Mouse (Mus musculus) kidney, postnatal 0 days (tissue): ENCODE measurements around the gene Nop10. TPM values are rescaled to one million over a fixed set of nuclear protein-coding genes. Genes with fewer than 3 reads are reported as not detected.

Experiments used
- ATAC-seq: fragments of 200-750 bp; cut with Nextera tagmentation; replicated peaks from 2 replicates; pipeline ENCODE4 v1.8.0; 2017; ENCODE audit warnings: low read depth, moderate number of reproducible peaks, moderate TSS enrichment, moderate library complexity; ENCODE audit not compliant: low FRiP score
- DNase-seq: peaks from one replicate; pipeline ENCODE4 v3.0.0-alpha.2; 2016; ENCODE audit warnings: low spot score
- H3K27ac ChIP-seq: fragments of 300-500 bp; sonication (generic); 2 replicates; pipeline ENCODE4 v1.5.1; 2014; ENCODE audit warnings: mild to moderate bottlenecking
- H3K27me3 ChIP-seq: fragments of 300-500 bp; sonication (generic); 2 replicates; pipeline ENCODE4 v1.6.1; 2014; ENCODE audit warnings: low read length, mixed read lengths; ENCODE audit not compliant: insufficient read depth
- H3K36me3 ChIP-seq: fragments of 300-500 bp; sonication (generic); 2 replicates; pipeline ENCODE4 v1.6.1; 2014; ENCODE audit warnings: low read length, mixed read lengths; ENCODE audit not compliant: insufficient read depth
- H3K4me1 ChIP-seq: fragments of 300-500 bp; sonication (generic); replicated peaks from 2 replicates; pipeline ENCODE4 v1.6.1; 2014; ENCODE audit warnings: antibody characterized with exemption, low read length, mixed read lengths; ENCODE audit not compliant: insufficient read depth
- H3K4me2 ChIP-seq: fragments of 300-500 bp; sonication (generic); 2 replicates; pipeline ENCODE4 v1.6.1; 2014; ENCODE audit warnings: mild to moderate bottlenecking, low read length, moderate library complexity, mixed read lengths
- H3K4me3 ChIP-seq: fragments of 300-500 bp; sonication (generic); replicated peaks from 2 replicates; pipeline ENCODE4 v1.5.1; 2014; ENCODE audit warnings: low read depth, low read length
- H3K9ac ChIP-seq: fragments of 300-500 bp; sonication (generic); 2 replicates; pipeline ENCODE4 v1.6.1; 2014; ENCODE audit warnings: low read depth, low read length
- H3K9me3 ChIP-seq: fragments of 300-500 bp; sonication (generic); replicated peaks from 2 replicates; pipeline ENCODE4 v1.6.1; 2016; ENCODE audit warnings: low read length, inconsistent platforms, mixed read lengths
- CTCF ChIP-seq: IDR thresholded peaks from 2 replicates; pipeline ENCODE4 v1.5.1; 2016; ENCODE audit warnings: antibody characterized with exemption, low read depth, mild to moderate bottlenecking, moderate library complexity
- WGBS: fragments of 180-500 bp; shearing (Covaris S2); extraction: QIAGEN DNeasy Blood & Tissue Kit; methylation state at CpG from one replicate; pipeline ENCODE4 v1.1.7; 2014; 5-methylcytosine and 5-hydroxymethylcytosine counted together
- polyA plus RNA-seq: library from polyadenylated mRNA; unstranded; fragments of >200 nt; fragmentation: Nextera tagmentation; extraction: Ambion mirVana; gene quantifications from 2 replicates; pipeline ENCODE4 v1.2.1, GENCODE M21; 2015

The Nop10 gene
- polyA plus RNA-seq, 1 experiment from 2014 or later = 252 TPM

DNA sequence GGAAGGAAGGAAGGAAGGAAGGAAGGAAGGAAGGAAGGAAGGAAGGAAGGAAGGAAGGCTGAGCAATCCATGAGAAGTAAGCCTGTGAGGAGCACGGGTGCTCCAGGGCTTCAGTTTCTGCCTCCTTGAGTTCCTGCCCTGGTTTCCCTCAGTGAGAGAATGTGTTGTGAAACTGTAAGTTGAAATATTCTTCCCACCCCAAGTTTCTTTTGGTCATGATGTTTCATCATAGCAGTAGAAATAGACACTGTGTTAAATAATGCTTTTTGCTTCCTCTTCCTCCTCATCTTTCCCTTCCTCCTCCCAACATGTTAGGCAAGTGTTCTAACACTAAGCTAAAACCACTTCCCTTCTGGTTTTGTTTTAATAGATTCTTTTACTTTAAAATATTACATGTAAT, 29.1 kb upstream of the Nop10 start:
- ATAC-seq (no peak), DNase-seq (no peak)
- H3K36me3 ChIP-seq = no peaks in the 10 kb centered on the region
- H3K4me1 ChIP-seq = no peaks in the 10 kb centered on the region
- no peaks in the 10 kb centered on the region for H3K9me3 ChIP-seq
- no peak for TF ChIP-seq CTCF
- H3K27ac ChIP-seq = no peak overlapping the region
- no peak overlapping the region for H3K4me3 ChIP-seq
- no peak overlapping the region for H3K9ac ChIP-seq
- WGBS = 70% methylated on average over 1 of the region's 1 CpGs
- no peaks in the 10 kb centered on the region for H3K27me3 ChIP-seq
- H3K4me2 ChIP-seq = no peak overlapping the region

DNA sequence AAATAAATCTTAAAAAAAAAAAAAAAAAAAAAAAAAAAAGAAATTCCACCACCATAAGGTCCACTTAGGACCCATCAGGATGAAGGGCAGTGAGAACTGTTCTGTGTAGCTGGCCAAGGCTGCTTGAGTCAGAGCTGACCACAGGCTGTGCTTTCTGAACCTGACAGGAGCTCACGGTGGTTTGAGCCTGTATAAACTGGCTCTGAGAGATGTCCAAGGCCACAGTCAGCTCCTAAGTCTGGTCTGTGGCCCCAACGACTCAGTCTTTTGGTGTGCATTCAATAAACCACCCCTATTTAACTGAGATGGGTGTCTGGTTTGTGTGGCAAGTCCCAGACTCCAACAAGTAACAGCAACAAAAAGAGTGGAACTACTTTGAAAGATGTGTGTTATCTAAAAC, 25.1 kb upstream of the Nop10 start:
- 83% methylated on average over 2 of the region's 2 CpGs for WGBS
- Histone ChIP-seq H3K27me3 (no peaks in the 10 kb centered on the region), H3K9ac (no peak overlapping the region), H3K27ac (no peak overlapping the region), H3K4me1 (peaks cover 3% of the 10 kb centered on the region; the same call in 1 of the 2 replicates), H3K9me3 (no peaks in the 10 kb centered on the region), H3K36me3 (no peaks in the 10 kb centered on the region), H3K4me2 (no peak overlapping the region), H3K4me3 (no peak overlapping the region)
- ATAC-seq (no peak), DNase-seq (no peak)
- TF ChIP-seq CTCF = no peak

DNA sequence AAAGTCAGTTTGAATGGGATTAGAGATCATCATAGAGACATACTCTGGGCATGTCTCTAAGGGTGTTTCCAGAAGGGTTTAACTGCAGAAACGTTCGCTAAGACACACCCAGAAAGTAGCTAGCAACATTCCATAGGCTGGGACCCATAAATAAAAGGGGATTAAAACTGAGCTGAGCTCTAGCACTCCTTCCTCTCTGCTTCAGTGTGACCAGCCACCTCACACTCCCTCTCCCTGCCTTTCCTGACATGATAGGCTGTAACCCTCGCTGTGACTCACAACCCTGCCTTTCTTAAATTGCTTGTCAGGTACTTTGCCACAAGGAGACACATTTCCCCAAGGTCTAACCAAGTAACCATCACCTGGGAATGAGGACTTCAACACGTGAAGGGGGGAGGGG, 23.7 kb upstream of the Nop10 start:
- 11% methylated on average over 4 of the region's 4 CpGs for whole genome bisulfite sequencing
- Histone ChIP-seq H3K4me2 (no peak overlapping the region), H3K4me1 (peaks cover 3% of the 10 kb centered on the region; the same call in 1 of the 2 replicates), H3K4me3 (no peak overlapping the region), H3K9me3 (no peaks in the 10 kb centered on the region), H3K27me3 (no peaks in the 10 kb centered on the region), H3K27ac (no peak overlapping the region), H3K9ac (no peak overlapping the region), H3K36me3 (no peaks in the 10 kb centered on the region)
- ATAC-seq = no peak
- peak; percentile 20 for DNase-seq
- no peak for TF ChIP-seq CTCF

DNA sequence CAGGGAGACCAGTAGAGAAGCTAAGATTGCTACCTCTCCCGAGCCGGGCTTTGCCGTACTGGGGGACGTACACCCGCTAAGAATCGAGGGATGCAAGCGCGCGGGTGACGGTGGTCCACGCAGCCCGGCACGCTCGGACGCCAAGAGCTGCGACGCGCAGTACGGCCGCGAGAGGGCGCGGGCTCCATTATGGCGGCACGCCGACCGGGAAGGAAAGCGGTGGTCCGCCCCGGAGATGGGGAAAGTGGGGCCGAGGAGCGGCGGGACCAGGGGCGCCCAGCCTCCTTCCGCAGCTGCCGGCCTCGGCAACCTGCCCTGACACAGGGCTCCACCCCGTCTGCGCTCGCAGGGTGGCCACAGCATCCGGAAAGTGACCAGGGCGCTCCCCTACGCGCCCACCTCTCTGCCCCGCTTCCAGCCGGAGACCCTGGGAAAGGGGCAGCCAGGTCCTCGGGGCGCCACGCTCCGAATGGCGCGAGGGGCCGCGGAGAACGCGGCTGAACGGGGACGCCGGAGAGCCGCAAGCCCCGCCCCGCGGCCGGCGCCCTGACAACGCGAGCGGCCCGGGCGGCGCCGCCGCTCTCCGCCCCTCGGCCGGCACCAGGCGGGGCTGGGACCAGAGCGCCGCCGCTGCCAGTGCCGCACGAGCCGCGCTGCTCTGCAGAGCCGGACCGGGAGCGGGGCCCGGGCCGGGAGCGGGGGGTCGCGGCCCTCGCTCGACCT, 22.4 kb upstream of the Nop10 start, which contains the start of gene Lpcat4:
TSS of gene Lpcat4 (plus strand) at position 257 of the 723 bp plus-strand sequence.
- TF ChIP-seq CTCF = peak; percentile 92
- Histone ChIP-seq H3K27ac (peak within 1 kb of the TSS; percentile 90), H3K4me2 (peak within 1 kb of the TSS; percentile 79), H3K36me3 (no peaks in the 10 kb centered on the region), H3K9ac (peak within 1 kb of the TSS; percentile 74), H3K4me1 (peaks cover 3% of the 10 kb centered on the region; the same call in 1 of the 2 replicates), H3K4me3 (peak within 1 kb of the TSS; percentile 80), H3K27me3 (no peaks in the 10 kb centered on the region), H3K9me3 (no peaks in the 10 kb centered on the region)
- ATAC-seq (peak; percentile 84), DNase-seq (peak; percentile 86)
- under 1% methylated on average over 82 of the region's 94 CpGs for WGBS

DNA sequence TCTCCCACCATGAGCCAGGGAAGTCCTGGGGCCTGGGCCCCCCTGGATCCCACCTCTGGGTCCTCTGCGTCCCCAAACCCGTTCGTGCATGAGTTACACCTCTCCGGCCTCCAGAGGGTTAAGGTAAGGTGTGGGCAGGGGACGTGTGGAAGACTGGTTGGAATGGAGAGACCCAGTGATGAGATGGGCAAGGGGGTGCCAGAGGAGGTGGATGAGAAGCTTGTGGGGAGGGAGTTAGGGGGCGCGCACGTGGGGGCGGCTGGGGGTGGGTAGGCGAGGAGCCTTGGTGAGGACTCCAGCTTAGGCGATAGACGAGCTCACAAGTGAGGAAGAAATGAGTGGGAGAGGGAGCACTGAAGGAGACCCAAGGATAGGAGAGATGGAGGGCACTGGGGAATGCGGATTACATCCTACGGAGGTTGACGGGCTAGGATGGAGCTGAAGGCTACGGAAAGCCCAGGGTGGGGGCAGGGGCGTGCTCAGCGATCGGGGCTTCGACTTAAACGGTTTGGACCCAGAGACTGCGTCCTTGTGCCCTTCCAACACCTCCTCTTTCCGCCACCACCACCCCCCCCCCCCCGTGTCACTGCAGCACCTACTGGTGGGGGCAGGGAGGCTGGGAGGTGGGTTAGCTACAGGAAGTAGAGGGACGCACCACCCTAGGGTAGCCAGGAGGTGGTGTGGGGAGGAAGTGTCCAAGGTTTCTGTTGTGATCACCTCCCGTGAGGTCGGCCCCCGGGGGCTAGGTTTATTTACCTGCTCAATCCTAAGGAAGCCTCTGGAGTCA, 21.6 kb upstream of the Nop10 start:
- H3K27me3 ChIP-seq = no peaks in the 10 kb centered on the region
- peak overlapping the region; percentile 80 for H3K4me3 ChIP-seq
- no peaks in the 10 kb centered on the region for H3K9me3 ChIP-seq
- peak overlapping the region; percentile 79 for H3K4me2 ChIP-seq
- H3K4me1 ChIP-seq = peaks cover 3% of the 10 kb centered on the region; the same call in 1 of the 2 replicates
- H3K27ac ChIP-seq = peak overlapping the region; percentile 90
- TF ChIP-seq CTCF = peak; percentile 28
- peak overlapping the region; percentile 74 for H3K9ac ChIP-seq
- ATAC-seq (peak; percentile 52), DNase-seq (peak; percentile 33)
- no peaks in the 10 kb centered on the region for H3K36me3 ChIP-seq
- 0% methylated on average over 26 of the region's 28 CpGs for WGBS

DNA sequence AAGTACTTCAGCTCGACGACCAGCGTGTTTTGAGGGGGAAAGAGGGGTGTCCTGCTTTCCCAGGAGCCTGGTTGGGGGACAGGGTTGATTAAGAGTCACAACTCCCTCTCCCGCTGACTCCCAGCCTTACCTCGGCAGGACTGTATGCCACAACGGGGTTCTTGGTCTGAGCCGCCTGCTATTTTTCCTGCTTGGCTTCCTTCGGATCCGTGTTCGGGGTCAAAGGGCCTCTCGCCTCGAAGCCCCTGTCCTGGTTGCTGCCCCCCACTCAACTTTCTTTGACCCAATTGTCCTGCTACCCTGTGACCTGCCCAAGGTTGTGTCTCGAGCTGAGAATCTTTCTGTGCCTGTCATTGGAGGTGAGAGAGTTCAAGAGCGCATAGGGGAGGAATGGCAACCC, 19.9 kb upstream of the Nop10 start:
- no peak for ATAC-seq
- Histone ChIP-seq H3K27me3 (no peaks in the 10 kb centered on the region), H3K36me3 (no peaks in the 10 kb centered on the region), H3K4me2 (no peak overlapping the region), H3K9me3 (no peaks in the 10 kb centered on the region), H3K27ac (no peak overlapping the region), H3K9ac (no peak overlapping the region), H3K4me1 (peaks cover 3% of the 10 kb centered on the region; the same call in 1 of the 2 replicates), H3K4me3 (no peak overlapping the region)
- 62% methylated on average over 14 of the region's 14 CpGs for WGBS
- no peak for DNase-seq
- no peak for TF ChIP-seq CTCF
